Mouse (Mus musculus) intestine, postnatal 0 days (tissue): Measurements from ENCODE around the gene Pth1r. TPM values are rescaled to one million over a fixed set of nuclear protein-coding genes. Genes with fewer than 3 reads are reported as not detected.
A peak's percentile ranks its signal among the peaks of the same experiment; 100 is the strongest.

Experiments used
- ATAC-seq: fragments of 200-750 bp; cut with Nextera tagmentation; 2 replicates; pipeline ENCODE4 v1.8.0; 2017; ENCODE audit warnings: mild to moderate bottlenecking, moderate TSS enrichment, moderate library complexity
- H3K27ac ChIP-seq: fragments of 300-500 bp; sonication (generic); 2 replicates; pipeline ENCODE4 v1.5.1; 2014; ENCODE audit warnings: mild to moderate bottlenecking, low read depth, low read length, moderate library complexity
- H3K27me3 ChIP-seq: fragments of 300-500 bp; sonication (generic); replicated peaks from 2 replicates; pipeline ENCODE4 v1.6.1; 2014; ENCODE audit warnings: low read length, mixed read lengths; ENCODE audit not compliant: control insufficient read depth, insufficient read depth
- H3K36me3 ChIP-seq: fragments of 300-500 bp; sonication (generic); 2 replicates; pipeline ENCODE4 v1.6.1; 2014; ENCODE audit warnings: mild to moderate bottlenecking, moderate library complexity; ENCODE audit not compliant: control insufficient read depth, insufficient read depth
- H3K4me1 ChIP-seq: fragments of 300-500 bp; sonication (generic); replicated peaks from 2 replicates; pipeline ENCODE4 v1.6.1; 2014; ENCODE audit warnings: antibody characterized with exemption, low read length, mixed read lengths; ENCODE audit not compliant: control insufficient read depth, insufficient read depth
- H3K4me2 ChIP-seq: fragments of 300-500 bp; sonication (generic); replicated peaks from 2 replicates; pipeline ENCODE4 v1.6.1; 2014; ENCODE audit warnings: low read depth, mild to moderate bottlenecking, moderate library complexity
- H3K4me3 ChIP-seq: fragments of 300-500 bp; sonication (generic); 2 replicates; pipeline ENCODE4 v1.5.1; 2014; ENCODE audit warnings: low read depth, low read length
- H3K9ac ChIP-seq: fragments of 300-500 bp; sonication (generic); 2 replicates; pipeline ENCODE4 v1.6.1; 2014; ENCODE audit warnings: mild to moderate bottlenecking, low read depth, low read length
- H3K9me3 ChIP-seq: fragments of 300-500 bp; sonication (generic); 2 replicates; pipeline ENCODE4 v1.6.1; 2016; ENCODE audit warnings: mixed run types; ENCODE audit not compliant: control insufficient read depth
- CTCF ChIP-seq: sonication (generic); IDR thresholded peaks from 2 replicates; pipeline ENCODE4 v1.5.1; 2016; ENCODE audit warnings: low read depth, mild to moderate bottlenecking, control low read depth, antibody characterized with exemption, moderate library complexity
- WGBS: fragments of 180-500 bp; shearing (Covaris S2); extraction: QIAGEN DNeasy Blood & Tissue Kit; methylation state at CpG from one replicate; pipeline ENCODE4 v1.1.7; 2014; 5-methylcytosine and 5-hydroxymethylcytosine counted together
- polyA plus RNA-seq: library from polyadenylated mRNA; unstranded; fragments of >200 nt; fragmentation: Nextera tagmentation; extraction: Ambion mirVana; gene quantifications from 2 replicates; pipeline ENCODE4 v1.2.1, GENCODE M21; 2015

Pth1r gene
- polyA plus RNA-seq, 1 experiment from 2014 or later = 9.1 TPM

DNA sequence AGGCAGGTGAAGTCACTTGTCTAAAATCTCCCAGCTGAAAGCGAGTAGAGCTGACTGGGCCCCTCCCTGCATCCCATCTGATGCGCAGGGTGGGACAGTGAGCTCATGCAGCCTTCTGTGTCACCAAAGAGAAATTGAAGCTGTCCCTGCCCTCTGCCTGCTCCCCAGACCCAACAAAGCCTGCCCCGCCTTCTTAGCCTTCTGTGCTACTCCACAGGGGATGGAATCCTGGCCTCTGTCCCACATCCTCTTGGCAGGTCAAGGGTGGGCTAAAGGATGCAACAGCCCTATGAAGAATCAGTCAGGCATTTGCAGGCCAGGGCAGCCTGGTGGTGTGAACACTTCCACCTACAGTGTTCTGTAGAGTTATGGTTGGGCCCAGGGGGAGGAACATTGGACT is 49.5 kb downstream of the Pth1r start:
- no peak overlapping the region for H3K27ac ChIP-seq
- WGBS = 73% methylated on average over 3 of the region's 3 CpGs
- peaks cover 21% of the 10 kb centered on the region for H3K36me3 ChIP-seq
- H3K4me3 ChIP-seq = no peak overlapping the region
- H3K4me1 ChIP-seq = peaks cover 7% of the 10 kb centered on the region; the same call in 1 of the 2 replicates
- H3K9ac ChIP-seq = no peak overlapping the region
- no peak overlapping the region for H3K4me2 ChIP-seq
- H3K9me3 ChIP-seq = no peaks in the 10 kb centered on the region
- H3K27me3 ChIP-seq = no peaks in the 10 kb centered on the region
- ATAC-seq = no peak
- TF ChIP-seq CTCF = no peak

DNA sequence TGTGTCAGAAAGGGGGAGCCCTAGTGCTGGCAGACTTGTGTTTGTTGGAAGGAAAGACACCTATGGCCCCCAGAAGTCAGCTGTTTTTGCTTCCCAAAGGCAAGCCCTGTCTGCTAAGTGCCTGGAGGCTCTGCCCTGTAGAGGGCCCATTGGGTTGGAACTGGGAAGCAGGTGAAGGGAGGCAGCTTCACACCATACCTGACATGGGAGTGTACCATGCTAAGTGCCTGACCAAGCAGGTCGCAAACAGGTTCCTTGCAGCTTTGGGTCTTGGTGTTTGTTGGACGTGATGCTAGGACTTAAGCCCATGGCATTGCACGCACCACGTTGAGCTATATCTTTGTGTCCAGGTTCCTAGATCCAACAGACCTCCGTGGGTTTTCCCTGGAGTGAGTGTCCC is 50.5 kb downstream of the Pth1r start:
- H3K9ac ChIP-seq = no peak overlapping the region
- no peak overlapping the region for H3K27ac ChIP-seq

DNA sequence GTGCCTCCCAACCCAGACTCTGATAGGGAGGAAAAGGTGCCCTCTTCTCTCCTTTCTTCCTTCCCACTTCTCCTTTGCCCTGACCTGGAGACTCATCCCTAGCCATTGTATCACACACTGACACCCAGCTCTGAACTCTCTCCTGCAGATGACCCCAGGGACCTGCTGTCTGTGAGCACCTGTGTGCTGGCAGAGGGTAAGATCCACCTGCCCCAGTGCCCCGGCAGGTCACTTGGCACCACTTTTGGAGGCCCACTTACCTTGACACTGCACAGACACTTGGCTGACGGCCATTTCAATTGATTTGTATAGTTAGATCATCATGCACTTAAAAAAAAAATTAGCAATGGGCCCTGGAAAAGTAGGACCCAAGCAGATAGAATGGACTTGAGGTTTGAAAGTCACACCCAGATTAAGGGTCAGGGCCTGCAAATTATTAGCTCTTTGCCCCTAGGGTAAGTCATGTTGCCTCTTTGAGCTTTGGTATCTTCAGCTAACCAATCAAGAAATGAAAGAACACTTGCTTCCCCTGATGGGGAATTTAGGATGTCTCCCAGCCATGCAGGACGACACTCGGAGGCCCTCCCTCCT is 51.7 kb downstream of the Pth1r start:
- TF ChIP-seq CTCF = no peak
- Histone ChIP-seq H3K9ac (no peak overlapping the region), H3K4me3 (no peak overlapping the region), H3K27ac (no peak overlapping the region), H3K4me1 (0 out of 2 replicates have a peak, but pooled peaks cover 4% of the 10 kb centered on the region), H3K36me3 (peaks cover 21% of the 10 kb centered on the region), H3K9me3 (no peaks in the 10 kb centered on the region), H3K4me2 (no peak overlapping the region), H3K27me3 (no peaks in the 10 kb centered on the region)
- WGBS = 69% methylated on average over 4 of the region's 4 CpGs
- ATAC-seq = no peak

More for the DNA sequence above, 50.5 kb downstream of the Pth1r start:
- H3K4me2 ChIP-seq = no peak overlapping the region
- ATAC-seq = no peak
- 91% methylated on average over 5 of the region's 5 CpGs for WGBS
- no peak overlapping the region for H3K4me3 ChIP-seq
- H3K36me3 ChIP-seq = peaks cover 21% of the 10 kb centered on the region
- no peaks in the 10 kb centered on the region for H3K9me3 ChIP-seq
- TF ChIP-seq CTCF = no peak
- 0 out of 2 replicates have a peak, but pooled peaks cover 7% of the 10 kb centered on the region for H3K4me1 ChIP-seq
- H3K27me3 ChIP-seq = no peaks in the 10 kb centered on the region

GRCm38 (mm10) chr9:110689261-110689779 is 57.6 kb downstream of the Pth1r start:
- Histone ChIP-seq H3K4me2 (peak overlapping the region; percentile 55), H3K4me1 (peaks cover 10% of the 10 kb centered on the region; the same call in 1 of the 2 replicates), H3K27me3 (no peaks in the 10 kb centered on the region), H3K9me3 (no peaks in the 10 kb centered on the region), H3K4me3 (no peak overlapping the region), H3K36me3 (peaks cover 4% of the 10 kb centered on the region), H3K9ac (0 out of 2 replicates have a peak overlapping the region, but pooled peaks have one; percentile 22), H3K27ac (peak overlapping the region; percentile 8; the same call in 1 of the 2 replicates)
- no peak for TF ChIP-seq CTCF
- 49% methylated on average over 8 of the region's 8 CpGs for WGBS
- ATAC-seq = peak; percentile 62

DNA sequence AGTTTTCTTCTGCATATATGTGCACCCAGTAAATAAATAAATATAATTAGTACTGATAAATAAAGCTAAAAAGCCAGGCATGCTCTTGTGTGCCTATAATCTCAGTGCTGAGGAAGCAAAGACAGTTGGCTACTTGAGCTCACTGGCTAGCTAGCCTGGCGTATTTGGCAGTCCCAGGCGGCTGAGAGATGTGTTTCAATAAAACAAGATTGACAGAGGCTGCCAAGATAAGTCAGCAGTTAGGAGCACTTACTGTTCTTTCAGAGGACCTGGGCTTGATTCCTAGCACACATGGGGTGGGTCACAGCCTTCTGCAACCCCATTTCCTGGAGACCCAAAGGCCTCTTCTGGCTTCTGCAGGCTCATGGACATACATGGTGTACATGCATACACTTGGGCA is 59.1 kb downstream of the Pth1r start:
- ATAC-seq = no peak
- H3K4me2 ChIP-seq = no peak overlapping the region
- H3K27ac ChIP-seq = no peak overlapping the region
- no peaks in the 10 kb centered on the region; the same call in 1 of the 2 replicates for H3K36me3 ChIP-seq
- H3K9me3 ChIP-seq = no peaks in the 10 kb centered on the region
- H3K27me3 ChIP-seq = no peaks in the 10 kb centered on the region
- H3K4me1 ChIP-seq = peaks cover 10% of the 10 kb centered on the region
- TF ChIP-seq CTCF = no peak
- H3K9ac ChIP-seq = no peak overlapping the region
- H3K4me3 ChIP-seq = no peak overlapping the region
- WGBS = 92% methylated on average over 2 of the region's 2 CpGs

DNA sequence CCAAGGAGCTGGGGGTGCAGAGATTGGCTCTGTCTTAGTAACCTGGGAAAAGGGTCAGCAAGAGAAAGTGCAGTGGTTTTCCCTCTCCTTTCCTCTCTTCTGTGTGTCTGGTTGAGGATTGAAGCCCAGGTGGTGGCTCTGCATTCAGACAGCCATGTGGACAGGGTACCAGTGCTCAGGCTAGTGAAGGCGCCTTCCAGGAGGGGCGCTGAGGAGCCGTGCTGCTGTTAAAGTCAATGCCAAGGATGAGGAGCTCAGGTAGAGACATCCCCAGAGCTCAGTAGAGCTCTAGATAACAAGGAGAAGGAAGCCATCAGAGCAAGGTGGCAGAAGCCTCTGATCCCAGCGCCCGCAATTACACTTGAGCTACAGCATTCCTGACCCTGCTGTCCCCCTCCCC is 59.9 kb downstream of the Pth1r start:
- Histone ChIP-seq H3K27me3 (no peaks in the 10 kb centered on the region), H3K4me2 (no peak overlapping the region), H3K27ac (no peak overlapping the region), H3K9me3 (no peaks in the 10 kb centered on the region), H3K36me3 (no peaks in the 10 kb centered on the region; the same call in 1 of the 2 replicates), H3K4me1 (peaks cover 15% of the 10 kb centered on the region), H3K4me3 (no peak overlapping the region), H3K9ac (no peak overlapping the region)
- 67% methylated on average over 5 of the region's 5 CpGs for WGBS
- peak; percentile 59 for TF ChIP-seq CTCF
- no peak for ATAC-seq
